ENCODE assay signal across 9 mouse cellular contexts in genomic region chr10:128086391-128086790, GRCm38 (mm10). TPM values are rescaled to one million over a fixed set of nuclear protein-coding genes. Genes with fewer than 3 reads are reported as not detected.
DNase-seq lines count a peak whose midpoint lies in the region; ATAC-seq and TF ChIP-seq lines count a peak whose summit lies in the region.
"Had no signal": no experiment of that assay in that cellular context is flagged by ENCODE, and none has a peak within 500 bp of the region (broad histone marks: within the 10 kb centered on the region; RNA-seq: fewer than 3 reads in every experiment).

No protein-coding gene starts in this region.

- H3K27me3 ChIP-seq in forebrain, postnatal 0 days (ENCODE audit: insufficient read depth, low read length) = no peaks in the 10 kb centered on the region
- no peaks in the 10 kb centered on the region for H3K27me3 ChIP-seq in forebrain, embryonic 11.5 days (ENCODE audit: control insufficient read depth, insufficient read depth, low read length)
- no peaks in the 10 kb centered on the region for H3K27me3 ChIP-seq in midbrain, embryonic 15.5 days (replicated peaks)
- no peaks in the 10 kb centered on the region for H3K27me3 ChIP-seq in midbrain, embryonic 16.5 days (ENCODE audit: control insufficient read depth, insufficient read depth, low read depth, low read length)
- no peaks in the 10 kb centered on the region for H3K27me3 ChIP-seq in lung, embryonic 14.5 days (ENCODE audit: insufficient read depth, low read length)

- H3K4me2 ChIP-seq in forebrain, postnatal 0 days (ENCODE audit: low read depth) = no peak overlapping the region
- H3K4me2 ChIP-seq in forebrain, embryonic 11.5 days (ENCODE audit: low read depth, low read length, severe bottlenecking) = no peak overlapping the region
- no peak overlapping the region for H3K4me2 ChIP-seq in midbrain, embryonic 15.5 days
- no peak overlapping the region for H3K4me2 ChIP-seq in midbrain, embryonic 16.5 days (ENCODE audit: low read length)
- H3K4me2 ChIP-seq in lung, embryonic 14.5 days = no peak overlapping the region

- H3K9ac ChIP-seq in forebrain, postnatal 0 days = no peak overlapping the region
- no peak overlapping the region for H3K9ac ChIP-seq in forebrain, embryonic 11.5 days (ENCODE audit: low read length)
- 0 out of 2 replicates have a peak overlapping the region, but pooled peaks have one; percentile 8 for H3K9ac ChIP-seq in midbrain, embryonic 15.5 days
- H3K9ac ChIP-seq in midbrain, embryonic 16.5 days (ENCODE audit: low read depth, low read length) = no peak overlapping the region
- no peak overlapping the region for H3K9ac ChIP-seq in lung, embryonic 14.5 days

- no peak overlapping the region for H3K4me3 ChIP-seq in forebrain, postnatal 0 days (ENCODE audit: low read depth, low read length)
- no peak overlapping the region for H3K4me3 ChIP-seq in forebrain, embryonic 11.5 days (ENCODE audit: low read depth, low read length)
- no peak overlapping the region for H3K4me3 ChIP-seq in midbrain, embryonic 15.5 days
- no peak overlapping the region for H3K4me3 ChIP-seq in midbrain, embryonic 16.5 days (ENCODE audit: low read depth, low read length)
- H3K4me3 ChIP-seq in lung, embryonic 14.5 days (ENCODE audit: low read depth, low read length) = no peak overlapping the region
- H3K4me3 ChIP-seq: myocyte had no signal

- no peak for ATAC-seq in forebrain, postnatal 0 days
- no peak for ATAC-seq in forebrain, embryonic 11.5 days (replicated peaks; ENCODE audit: low FRiP score)
- ATAC-seq in midbrain, embryonic 15.5 days (replicated peaks) = no peak
- ATAC-seq in midbrain, embryonic 16.5 days = no peak
- no peak for ATAC-seq in lung, embryonic 14.5 days (ENCODE audit: insufficient read depth)

- peak; percentile 44 for DNase-seq in forebrain, postnatal 0 days
- no peak for DNase-seq in forebrain, embryonic 11.5 days (ENCODE audit: low spot score)
- peak; percentile 35 for DNase-seq in cerebellum, adult 8-10 months
- DNase-seq in lung, embryonic 14.5 days = peak; percentile 61
- no peak for DNase-seq in layer of hippocampus, postnatal 25 days (ENCODE audit: extremely low spot score in 1 of 2, low spot score in 1 of 2)
- no peak for DNase-seq in urinary bladder, postnatal 36 days (ENCODE audit: low spot score in 2 of 2)

- peak; percentile 61 for TF ChIP-seq CTCF in forebrain, postnatal 0 days (IDR thresholded peaks at IDR 0.05; ENCODE audit: low read depth)
- TF ChIP-seq CTCF in lung, embryonic 14.5 days (IDR thresholded peaks at IDR 0.05; ENCODE audit: low read depth) = peak; percentile 54

- peaks cover 13% of the 10 kb centered on the region for H3K4me1 ChIP-seq in forebrain, postnatal 0 days (ENCODE audit: insufficient read depth)
- peaks cover 9% of the 10 kb centered on the region; the same call in 1 of the 2 replicates for H3K4me1 ChIP-seq in forebrain, embryonic 11.5 days (replicated peaks; ENCODE audit: control insufficient read depth, insufficient read depth, low read length)
- peaks cover 42% of the 10 kb centered on the region for H3K4me1 ChIP-seq in midbrain, embryonic 15.5 days
- H3K4me1 ChIP-seq in midbrain, embryonic 16.5 days (ENCODE audit: control insufficient read depth, insufficient read depth, low read length) = peaks cover 25% of the 10 kb centered on the region
- peaks cover 1% of the 10 kb centered on the region; the same call in 1 of the 2 replicates for H3K4me1 ChIP-seq in lung, embryonic 14.5 days (ENCODE audit: insufficient read depth)

- H3K27ac ChIP-seq in forebrain, postnatal 0 days (ENCODE audit: low read depth, low read length) = no peak overlapping the region
- H3K27ac ChIP-seq in forebrain, embryonic 11.5 days (ENCODE audit: low read depth, low read length) = no peak overlapping the region
- no peak overlapping the region for H3K27ac ChIP-seq in midbrain, embryonic 15.5 days
- H3K27ac ChIP-seq in midbrain, embryonic 16.5 days (ENCODE audit: low read length) = no peak overlapping the region
- no peak overlapping the region for H3K27ac ChIP-seq in lung, embryonic 14.5 days (ENCODE audit: low read depth)

- no peaks in the 10 kb centered on the region for H3K9me3 ChIP-seq in forebrain, postnatal 0 days (ENCODE audit: low read length)
- no peaks in the 10 kb centered on the region for H3K9me3 ChIP-seq in forebrain, embryonic 11.5 days (ENCODE audit: control insufficient read depth, low read length)
- no peaks in the 10 kb centered on the region for H3K9me3 ChIP-seq in midbrain, embryonic 15.5 days
- no peaks in the 10 kb centered on the region for H3K9me3 ChIP-seq in midbrain, embryonic 16.5 days (replicated peaks; ENCODE audit: control insufficient read depth, low read length, poor library complexity, severe bottlenecking)
- H3K9me3 ChIP-seq in lung, embryonic 14.5 days (ENCODE audit: low read depth, low read length) = no peaks in the 10 kb centered on the region

- H3K36me3 ChIP-seq in forebrain, postnatal 0 days (ENCODE audit: insufficient read depth) = peaks cover 60% of the 10 kb centered on the region
- peaks cover 26% of the 10 kb centered on the region for H3K36me3 ChIP-seq in forebrain, embryonic 11.5 days (ENCODE audit: control insufficient read depth, insufficient read depth, low read length)
- peaks cover 52% of the 10 kb centered on the region for H3K36me3 ChIP-seq in midbrain, embryonic 15.5 days (replicated peaks)
- peaks cover 43% of the 10 kb centered on the region for H3K36me3 ChIP-seq in midbrain, embryonic 16.5 days (ENCODE audit: control insufficient read depth, insufficient read depth, low read length)
- H3K36me3 ChIP-seq in lung, embryonic 14.5 days (ENCODE audit: insufficient read depth) = peaks cover 67% of the 10 kb centered on the region

- 66% methylated on average over 6 of the region's 6 CpGs for WGBS in forebrain, postnatal 0 days
- WGBS in forebrain, embryonic 11.5 days = 82% methylated on average over 6 of the region's 6 CpGs
- WGBS in midbrain, embryonic 15.5 days = 79% methylated on average over 6 of the region's 6 CpGs
- 75% methylated on average over 6 of the region's 6 CpGs for WGBS in midbrain, embryonic 16.5 days
- WGBS in lung, embryonic 14.5 days = 78% methylated on average over 6 of the region's 6 CpGs

RNA-seq across cellular contexts. Expression of gene Atp5b, which starts 3.3 kb away (rescaled TPM):
- 2,470 and 2,914 TPM in 2 replicates for total RNA-seq in forebrain, postnatal 0 days (2014; rRNA removed)
- polyA plus RNA-seq in forebrain, postnatal 0 days (2015; fragmentation: Nextera tagmentation; extraction: Ambion mirVana) = 2,164 and 2,181 TPM in 2 replicates
- polyA plus RNA-seq in forebrain, embryonic 11.5 days (2014; fragmentation: Nextera tagmentation; extraction: Ambion mirVana) = 2,200 and 2,324 TPM in 2 replicates
- polyA plus RNA-seq in midbrain, embryonic 15.5 days (2015; fragmentation: Nextera tagmentation; extraction: Ambion mirVana) = 2,030 and 2,053 TPM in 2 replicates
- polyA plus RNA-seq in midbrain, embryonic 16.5 days (2015; fragmentation: Nextera tagmentation; extraction: Ambion mirVana) = 2,034 and 2,090 TPM in 2 replicates
- 2,183 and 2,273 TPM in 2 replicates for polyA plus RNA-seq in lung, embryonic 14.5 days (2014; fragmentation: Nextera tagmentation; extraction: Ambion mirVana)
- total RNA-seq in layer of hippocampus, postnatal 25 days (2021) = 1,000 to 10,000 TPM; 1,588 to 1,852 TPM

RNA-seq across cellular contexts. Expression of gene Baz2a, which starts 5.0 kb away (rescaled TPM):
- 9.3 and 10.0 TPM in 2 replicates for total RNA-seq in forebrain, postnatal 0 days (2014; rRNA removed)
- 3.8 and 7.0 TPM in 2 replicates for polyA plus RNA-seq in forebrain, postnatal 0 days (2015; fragmentation: Nextera tagmentation; extraction: Ambion mirVana)
- polyA plus RNA-seq in forebrain, embryonic 11.5 days (2014; fragmentation: Nextera tagmentation; extraction: Ambion mirVana) = 20.9 and 21.9 TPM in 2 replicates
- 9.2 and 10.9 TPM in 2 replicates for polyA plus RNA-seq in midbrain, embryonic 15.5 days (2015; fragmentation: Nextera tagmentation; extraction: Ambion mirVana)
- polyA plus RNA-seq in midbrain, embryonic 16.5 days (2015; fragmentation: Nextera tagmentation; extraction: Ambion mirVana) = 7.4 and 8.5 TPM in 2 replicates
- 23.9 and 26.2 TPM in 2 replicates for polyA plus RNA-seq in lung, embryonic 14.5 days (2014; fragmentation: Nextera tagmentation; extraction: Ambion mirVana)
- 10 to 100 TPM; 32.2 to 42.5 TPM for total RNA-seq in layer of hippocampus, postnatal 25 days (2021)

RNA-seq across cellular contexts. Expression of gene Ptges3, which starts 27.6 kb away (rescaled TPM):
- total RNA-seq in forebrain, postnatal 0 days (2014; rRNA removed) = 146 and 157 TPM in 2 replicates
- 439 and 454 TPM in 2 replicates for polyA plus RNA-seq in forebrain, postnatal 0 days (2015; fragmentation: Nextera tagmentation; extraction: Ambion mirVana)
- polyA plus RNA-seq in forebrain, embryonic 11.5 days (2014; fragmentation: Nextera tagmentation; extraction: Ambion mirVana) = 638 and 692 TPM in 2 replicates
- 351 and 372 TPM in 2 replicates for polyA plus RNA-seq in midbrain, embryonic 15.5 days (2015; fragmentation: Nextera tagmentation; extraction: Ambion mirVana)
- polyA plus RNA-seq in midbrain, embryonic 16.5 days (2015; fragmentation: Nextera tagmentation; extraction: Ambion mirVana) = 387 and 407 TPM in 2 replicates
- polyA plus RNA-seq in lung, embryonic 14.5 days (2014; fragmentation: Nextera tagmentation; extraction: Ambion mirVana) = 548 and 570 TPM in 2 replicates
- total RNA-seq in layer of hippocampus, postnatal 25 days (2021) = 100 to 1,000 TPM; 134 to 145 TPM

RNA-seq across cellular contexts. Expression of gene Naca, which starts 51.0 kb away (rescaled TPM):
- total RNA-seq in forebrain, postnatal 0 days (2014; rRNA removed) = 630 and 780 TPM in 2 replicates
- 527 and 662 TPM in 2 replicates for polyA plus RNA-seq in forebrain, postnatal 0 days (2015; fragmentation: Nextera tagmentation; extraction: Ambion mirVana)
- 855 and 939 TPM in 2 replicates for polyA plus RNA-seq in forebrain, embryonic 11.5 days (2014; fragmentation: Nextera tagmentation; extraction: Ambion mirVana)
- polyA plus RNA-seq in midbrain, embryonic 15.5 days (2015; fragmentation: Nextera tagmentation; extraction: Ambion mirVana) = 473 and 476 TPM in 2 replicates
- 487 and 537 TPM in 2 replicates for polyA plus RNA-seq in midbrain, embryonic 16.5 days (2015; fragmentation: Nextera tagmentation; extraction: Ambion mirVana)
- polyA plus RNA-seq in lung, embryonic 14.5 days (2014; fragmentation: Nextera tagmentation; extraction: Ambion mirVana) = 921 and 936 TPM in 2 replicates
- 100 to 1,000 TPM; 317 to 351 TPM for total RNA-seq in layer of hippocampus, postnatal 25 days (2021)

Comparison
In these comparisons a context has a peak if more than half of its experiments do, and no peak if none do; other contexts are left out.
1. DNase-seq: peak in forebrain, postnatal 0 days (single experiment), cerebellum, adult 8-10 months (single experiment) and lung, embryonic 14.5 days (single experiment); none in forebrain, embryonic 11.5 days (single experiment), layer of hippocampus, postnatal 25 days (0 of 2) and urinary bladder, postnatal 36 days (0 of 2).